Mouse (Mus musculus) 416B (cell line): ENCODE measurements around the gene Fryl.

Experiments
- DNase-seq: peaks from one replicate; pipeline ENCODE4 v3.0.0; 2011; ENCODE audit warnings: low read depth

Fryl gene

GRCm38 (mm10) chr5:73157009-73157408 is 99.4 kb downstream of the Fryl start:
- DNase-seq: no peak

- DNase-seq: no peak
Measured at GRCm38 (mm10) chr5:73156226-73156926, 100.0 kb downstream of the Fryl start.

- DNase-seq: no peak
Measured at GRCm38 (mm10) chr5:73153802-73154465, 102.5 kb downstream of the Fryl start.

GRCm38 (mm10) chr5:73152206-73152605 is 104.2 kb downstream of the Fryl start:
- no peak for DNase-seq

GRCm38 (mm10) chr5:73150877-73151445 is 105.5 kb downstream of the Fryl start:
- no peak for DNase-seq

- peak; percentile 46 for DNase-seq
Measured at GRCm38 (mm10) chr5:73144987-73145386, 111.4 kb downstream of the Fryl start.

- DNase-seq: no peak
Measured at GRCm38 (mm10) chr5:73141712-73142111, 114.7 kb downstream of the Fryl start.

- no peak for DNase-seq
Measured at GRCm38 (mm10) chr5:73141161-73141560, 115.3 kb downstream of the Fryl start.

GRCm38 (mm10) chr5:73137561-73137960 is 118.9 kb downstream of the Fryl start:
- no peak for DNase-seq

GRCm38 (mm10) chr5:73135959-73136358 is 120.5 kb downstream of the Fryl start:
- no peak for DNase-seq

GRCm38 (mm10) chr5:73135131-73135530 is 121.3 kb downstream of the Fryl start:
- peak; percentile 17 for DNase-seq

- DNase-seq: peak; percentile 72
Measured at GRCm38 (mm10) chr5:73133833-73134185, 122.6 kb downstream of the Fryl start.

- DNase-seq: no peak
Measured at GRCm38 (mm10) chr5:73132998-73133832, 123.2 kb downstream of the Fryl start.

- DNase-seq: no peak
Measured at GRCm38 (mm10) chr5:73130984-73131383, 125.4 kb downstream of the Fryl start.

- no peak for DNase-seq
Measured at GRCm38 (mm10) chr5:73129871-73130270, 126.5 kb downstream of the Fryl start.

- DNase-seq: no peak
Measured at GRCm38 (mm10) chr5:73119969-73120725, 136.3 kb downstream of the Fryl start.

- DNase-seq: no peak
Measured at GRCm38 (mm10) chr5:73119524-73119923, 136.9 kb downstream of the Fryl start.

- DNase-seq: no peak
Measured at GRCm38 (mm10) chr5:73118786-73119185, 137.6 kb downstream of the Fryl start.

GRCm38 (mm10) chr5:73114878-73115277 is 141.5 kb downstream of the Fryl start:
- peak; percentile 70 for DNase-seq

GRCm38 (mm10) chr5:73112331-73112730 is 144.1 kb downstream of the Fryl start:
- DNase-seq: no peak

- no peak for DNase-seq
Measured at GRCm38 (mm10) chr5:73103657-73104056, 152.8 kb downstream of the Fryl start.
